Mouse (Mus musculus) hindbrain, embryonic 16.5 days (tissue): ENCODE measurements around the gene Abcc10. TPM values are rescaled to one million over a fixed set of nuclear protein-coding genes. Genes with fewer than 3 reads are reported as not detected.

ENCODE experiments used
- ATAC-seq: fragments of 200-750 bp; cut with Nextera tagmentation; 2 replicates; pipeline ENCODE4 v1.8.0; 2017; ENCODE audit warnings: moderate TSS enrichment, moderate library complexity
- H3K27ac ChIP-seq: fragments of 300-500 bp; sonication (generic); 2 replicates; pipeline ENCODE4 v1.5.1; 2014; ENCODE audit warnings: low read depth, mild to moderate bottlenecking, control low read depth, low read length, moderate library complexity
- H3K27me3 ChIP-seq: fragments of 300-500 bp; sonication (generic); replicated peaks from 2 replicates; pipeline ENCODE4 v1.6.1; 2014; ENCODE audit warnings: low read length; ENCODE audit not compliant: control insufficient read depth, insufficient read depth
- H3K36me3 ChIP-seq: fragments of 300-500 bp; sonication (generic); 2 replicates; pipeline ENCODE4 v1.6.1; 2014; ENCODE audit warnings: mild to moderate bottlenecking, low read length, moderate library complexity, mixed read lengths; ENCODE audit not compliant: control insufficient read depth, insufficient read depth
- H3K4me1 ChIP-seq: fragments of 300-500 bp; sonication (generic); 2 replicates; pipeline ENCODE4 v1.6.1; 2014; ENCODE audit warnings: low read depth, low read length; ENCODE audit not compliant: control insufficient read depth, insufficient read depth
- H3K4me2 ChIP-seq: fragments of 300-500 bp; sonication (generic); 2 replicates; pipeline ENCODE4 v1.6.1; 2014; ENCODE audit warnings: mild to moderate bottlenecking, low read length, control low read depth, moderate library complexity
- H3K4me3 ChIP-seq: fragments of 300-500 bp; sonication (generic); 2 replicates; pipeline ENCODE4 v1.5.1; 2014; ENCODE audit warnings: mild to moderate bottlenecking, low read length, control low read depth, moderate library complexity
- H3K9ac ChIP-seq: fragments of 300-500 bp; sonication (generic); 2 replicates; pipeline ENCODE4 v1.6.1; 2014; ENCODE audit warnings: low read depth, mild to moderate bottlenecking, control low read depth, low read length, moderate library complexity
- H3K9me3 ChIP-seq: fragments of 300-500 bp; sonication (generic); 2 replicates; pipeline ENCODE4 v1.6.1; 2014; ENCODE audit warnings: mild to moderate bottlenecking, low read length, moderate library complexity; ENCODE audit not compliant: control insufficient read depth
- WGBS: fragments of 180-500 bp; shearing (Covaris S2); extraction: QIAGEN DNeasy Blood & Tissue Kit; methylation state at CpG from one replicate; pipeline ENCODE4 v1.1.7; 2014; 5-methylcytosine and 5-hydroxymethylcytosine counted together
- polyA plus RNA-seq: library from polyadenylated mRNA; unstranded; fragments of >200 nt; fragmentation: Nextera tagmentation; extraction: Ambion mirVana; gene quantifications from 2 replicates; pipeline ENCODE4 v1.2.1, GENCODE M21; 2015

Abcc10 gene
- polyA plus RNA-seq, 1 experiment from 2014 or later: 9.3 TPM

DNA sequence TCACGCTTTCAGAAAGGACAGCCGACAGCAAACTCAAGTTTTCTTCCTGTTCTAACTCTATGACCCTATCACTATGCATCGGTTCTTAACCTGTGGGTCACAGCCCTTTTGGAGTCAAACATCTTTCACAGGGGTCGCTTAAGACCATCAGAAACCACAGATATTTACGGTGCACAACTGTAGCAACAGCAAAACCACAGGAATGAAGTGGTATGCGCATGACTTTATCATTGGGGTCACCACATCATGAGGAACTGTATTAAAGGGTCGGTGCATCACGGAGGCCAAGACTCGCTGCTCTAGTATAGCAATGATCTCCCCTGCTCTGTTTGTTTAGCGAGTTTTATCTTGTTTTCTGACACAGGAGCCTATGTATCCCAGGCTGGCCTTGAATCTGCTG, 12.3 kb downstream of the Abcc10 start:
- no peaks in the 10 kb centered on the region for H3K27me3 ChIP-seq
- 89% methylated on average over 10 of the region's 10 CpGs for WGBS
- no peaks in the 10 kb centered on the region; the same call in 1 of the 2 replicates for H3K36me3 ChIP-seq
- H3K4me2 ChIP-seq: no peak overlapping the region
- no peaks in the 10 kb centered on the region for H3K4me1 ChIP-seq
- no peak for ATAC-seq
- no peak overlapping the region for H3K27ac ChIP-seq
- H3K9ac ChIP-seq: no peak overlapping the region
- H3K4me3 ChIP-seq: no peak overlapping the region
- H3K9me3 ChIP-seq: no peaks in the 10 kb centered on the region

DNA sequence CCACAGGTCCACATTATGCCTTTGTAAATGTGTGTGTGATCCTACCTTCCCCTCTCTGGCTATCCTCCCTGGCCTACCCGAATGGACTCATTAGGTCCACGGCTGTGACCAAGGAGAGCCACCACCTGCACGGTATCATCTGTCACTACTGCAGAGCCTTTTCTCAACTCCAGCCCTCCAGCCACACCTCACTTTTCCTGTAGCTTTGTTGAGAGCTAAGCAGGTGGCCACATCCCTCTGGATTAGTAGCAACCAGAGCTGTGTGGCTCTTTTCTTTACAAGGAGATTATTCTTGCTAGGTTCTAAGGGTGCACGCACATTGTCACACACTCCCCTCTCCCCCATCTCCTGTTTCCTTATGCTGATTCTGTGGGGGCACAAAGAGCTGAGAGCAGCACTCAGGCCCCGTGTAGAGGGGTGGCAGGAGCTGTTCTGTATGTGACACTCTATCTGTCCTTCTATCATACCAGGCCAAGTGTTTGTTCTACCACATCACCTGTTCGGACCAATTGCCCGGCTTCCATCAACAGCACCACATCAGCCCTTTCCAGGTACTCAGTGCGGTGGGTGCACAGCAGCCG, 14.9 kb downstream of the Abcc10 start:
- Histone ChIP-seq H3K36me3 (no peaks in the 10 kb centered on the region; the same call in 1 of the 2 replicates), H3K27ac (no peak overlapping the region), H3K4me2 (no peak overlapping the region), H3K4me3 (no peak overlapping the region), H3K4me1 (no peaks in the 10 kb centered on the region), H3K9me3 (no peaks in the 10 kb centered on the region), H3K27me3 (no peaks in the 10 kb centered on the region), H3K9ac (no peak overlapping the region)
- no peak for ATAC-seq
- WGBS: 93% methylated on average over 9 of the region's 9 CpGs

DNA sequence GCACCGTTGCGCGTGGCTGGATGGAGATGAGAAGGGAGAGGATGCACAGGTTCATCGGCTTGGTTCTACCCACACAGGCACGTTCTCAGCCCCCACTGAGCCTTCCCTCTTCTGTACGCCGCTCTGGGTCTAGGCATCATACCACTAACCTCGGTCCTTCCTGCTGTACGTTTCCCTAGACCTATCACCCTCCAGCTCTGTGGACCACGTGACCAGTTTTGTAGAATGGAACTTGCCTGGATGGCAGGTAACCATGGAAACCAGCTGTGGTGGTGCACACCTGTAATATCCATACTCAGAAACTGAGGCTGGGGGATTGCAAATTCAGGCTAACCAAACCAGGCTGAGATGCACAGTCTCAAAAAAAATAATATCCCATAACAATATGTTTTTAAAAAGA, 17.6 kb downstream of the Abcc10 start:
- Histone ChIP-seq H3K9ac (no peak overlapping the region), H3K9me3 (no peaks in the 10 kb centered on the region), H3K4me2 (no peak overlapping the region), H3K4me1 (no peaks in the 10 kb centered on the region), H3K27ac (no peak overlapping the region), H3K4me3 (no peak overlapping the region), H3K27me3 (no peaks in the 10 kb centered on the region), H3K36me3 (peaks cover 3% of the 10 kb centered on the region; the same call in 1 of the 2 replicates)
- 88% methylated on average over 10 of the region's 10 CpGs for WGBS
- ATAC-seq: 0 out of 2 replicates have a peak, but pooled peaks have one; percentile 14

DNA sequence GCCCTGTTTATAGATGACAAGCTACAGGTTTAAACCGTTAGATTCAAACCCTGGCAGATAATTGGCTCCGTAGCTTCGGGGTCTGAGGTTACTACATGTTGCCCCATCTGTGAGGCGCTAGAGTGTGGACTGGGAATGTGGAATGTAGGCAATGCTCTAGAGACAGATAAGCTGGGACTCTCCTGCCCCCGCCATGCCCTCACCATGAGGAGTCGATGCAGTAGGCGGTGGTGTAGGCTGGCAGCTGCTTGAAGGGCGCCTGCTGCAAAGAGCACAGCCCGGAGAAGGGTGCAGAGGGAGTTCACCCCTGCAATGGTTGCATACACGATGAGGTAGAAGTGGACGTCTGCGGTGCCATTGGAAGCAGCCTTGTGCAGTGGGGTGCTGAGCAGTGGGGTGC, 18.3 kb downstream of the Abcc10 start:
- WGBS: 85% methylated on average over 12 of the region's 12 CpGs
- Histone ChIP-seq H3K27ac (no peak overlapping the region), H3K9ac (no peak overlapping the region), H3K4me1 (no peaks in the 10 kb centered on the region), H3K27me3 (no peaks in the 10 kb centered on the region), H3K36me3 (peaks cover 3% of the 10 kb centered on the region; the same call in 1 of the 2 replicates), H3K4me2 (no peak overlapping the region), H3K4me3 (no peak overlapping the region), H3K9me3 (no peaks in the 10 kb centered on the region)
- ATAC-seq: no peak

DNA sequence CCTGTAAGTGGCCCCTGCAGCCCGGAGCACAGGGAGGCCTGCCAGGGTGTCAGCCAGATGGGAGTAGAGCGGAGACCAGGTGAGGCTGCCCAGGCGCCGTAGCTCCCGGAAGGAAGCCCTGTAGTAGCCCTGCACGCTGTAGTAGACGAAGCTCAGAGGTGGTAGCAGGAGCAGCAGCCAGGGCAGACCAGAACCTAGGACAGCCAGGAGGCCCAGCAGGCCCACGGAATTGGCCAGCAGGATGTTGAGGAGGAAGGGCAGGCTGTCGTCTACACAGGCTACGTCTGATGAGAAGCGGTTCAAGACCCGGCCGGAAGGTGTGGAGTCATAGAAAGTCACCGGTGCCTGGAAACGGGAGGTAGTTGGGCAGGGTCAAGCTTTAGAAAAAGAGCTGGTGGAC, 21.2 kb downstream of the Abcc10 start:
- H3K4me1 ChIP-seq: no peaks in the 10 kb centered on the region
- H3K27me3 ChIP-seq: no peaks in the 10 kb centered on the region
- H3K27ac ChIP-seq: no peak overlapping the region
- peaks cover 12% of the 10 kb centered on the region for H3K36me3 ChIP-seq
- no peak overlapping the region for H3K4me3 ChIP-seq
- H3K4me2 ChIP-seq: no peak overlapping the region
- H3K9me3 ChIP-seq: no peaks in the 10 kb centered on the region
- no peak for ATAC-seq
- WGBS: 94% methylated on average over 15 of the region's 15 CpGs
- no peak overlapping the region for H3K9ac ChIP-seq

DNA sequence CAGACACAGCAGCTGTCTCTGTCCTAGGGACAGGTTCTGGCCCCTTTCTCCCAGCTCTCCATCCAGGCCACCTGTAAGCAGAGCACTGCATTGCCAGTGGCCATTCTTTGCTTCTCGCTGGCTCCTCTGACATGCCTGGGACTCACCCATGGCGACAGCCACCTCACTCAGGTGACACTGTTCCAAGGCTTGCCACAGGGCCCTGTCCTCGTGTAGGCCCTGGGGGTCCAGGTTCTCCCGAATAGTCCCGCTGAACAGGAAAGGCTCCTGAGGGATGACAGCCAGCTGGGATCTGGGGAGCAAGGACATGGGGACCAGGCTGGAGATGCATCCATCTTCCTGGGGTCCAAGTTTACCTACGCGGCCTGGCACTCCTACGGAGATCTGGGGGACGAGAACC, 24.0 kb downstream of the Abcc10 start:
- H3K4me2 ChIP-seq: no peak overlapping the region
- H3K9me3 ChIP-seq: no peaks in the 10 kb centered on the region
- ATAC-seq: no peak
- 91% methylated on average over 9 of the region's 9 CpGs for WGBS
- H3K9ac ChIP-seq: no peak overlapping the region
- H3K36me3 ChIP-seq: peaks cover 14% of the 10 kb centered on the region
- H3K27me3 ChIP-seq: no peaks in the 10 kb centered on the region
- no peak overlapping the region for H3K27ac ChIP-seq
- H3K4me3 ChIP-seq: no peak overlapping the region
- H3K4me1 ChIP-seq: peaks cover 2% of the 10 kb centered on the region; the same call in 1 of the 2 replicates

DNA sequence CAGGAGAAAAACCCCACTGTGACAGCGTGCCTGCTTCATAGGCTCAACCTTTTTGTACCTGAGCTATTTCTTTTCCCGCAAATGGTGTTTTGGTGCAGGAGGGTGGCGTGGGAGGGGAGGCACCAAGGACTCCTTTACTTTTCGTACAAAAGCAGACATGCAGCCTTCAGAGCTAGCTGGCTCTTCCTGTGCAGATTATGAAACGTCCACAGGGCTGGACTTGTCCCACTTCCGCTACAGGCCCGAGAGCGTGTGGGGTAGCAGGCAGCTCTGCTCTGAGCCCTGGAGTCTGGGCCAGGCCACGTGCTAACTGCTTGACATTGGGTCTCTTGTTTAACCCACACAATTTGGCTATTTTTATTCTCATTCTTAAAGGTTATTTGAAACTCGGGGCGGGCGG, 26.3 kb downstream of the Abcc10 start:
- Histone ChIP-seq H3K36me3 (peaks cover 14% of the 10 kb centered on the region), H3K4me1 (peaks cover 7% of the 10 kb centered on the region), H3K27me3 (no peaks in the 10 kb centered on the region), H3K9me3 (no peaks in the 10 kb centered on the region), H3K9ac (no peak overlapping the region), H3K4me3 (no peak overlapping the region), H3K4me2 (no peak overlapping the region), H3K27ac (no peak overlapping the region)
- WGBS: 80% methylated on average over 12 of the region's 12 CpGs
- no peak for ATAC-seq

DNA sequence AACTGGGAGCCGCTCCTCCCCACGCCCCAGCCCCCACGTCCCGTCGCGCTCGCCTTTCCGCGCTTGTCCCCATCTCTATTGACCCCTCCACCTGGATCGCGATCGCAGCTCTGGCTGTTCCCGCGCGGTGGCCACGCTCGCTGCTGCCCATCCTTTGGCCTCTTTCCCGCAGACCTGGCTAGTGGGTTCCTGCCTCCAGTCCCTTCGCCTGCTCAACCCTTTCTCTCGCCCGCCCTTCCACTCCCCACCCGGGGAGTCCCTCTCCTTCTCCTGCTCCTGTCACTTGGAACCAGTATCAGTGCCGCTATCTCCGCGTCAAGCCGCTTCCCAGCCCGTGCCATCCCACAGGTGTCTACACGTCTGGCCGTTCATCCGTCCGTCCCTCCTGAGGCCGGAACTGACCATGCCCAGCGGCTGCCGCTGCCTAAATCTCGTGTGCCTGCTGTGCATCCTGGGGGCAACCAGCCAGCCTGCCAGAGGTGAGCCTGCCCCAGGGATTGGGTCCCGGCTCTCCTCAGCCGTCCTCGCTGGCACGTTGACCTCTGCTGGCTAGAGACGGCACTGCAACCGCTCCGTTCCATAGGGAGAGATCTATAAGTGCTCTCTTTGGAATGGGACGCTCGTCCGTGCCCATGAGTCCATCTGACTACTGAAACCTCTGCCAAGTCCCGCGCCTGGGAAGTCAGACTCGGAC, 29.8 kb downstream of the Abcc10 start:
- Histone ChIP-seq H3K4me3 (peak overlapping the region; percentile 87), H3K27me3 (peaks cover 15% of the 10 kb centered on the region), H3K36me3 (peaks cover 11% of the 10 kb centered on the region), H3K9me3 (no peaks in the 10 kb centered on the region), H3K4me1 (peaks cover 7% of the 10 kb centered on the region), H3K27ac (peak overlapping the region; percentile 88), H3K9ac (peak overlapping the region; percentile 93), H3K4me2 (peak overlapping the region; percentile 92)
- under 1% methylated on average over 48 of the region's 48 CpGs for WGBS
- peak; percentile 69 for ATAC-seq

DNA sequence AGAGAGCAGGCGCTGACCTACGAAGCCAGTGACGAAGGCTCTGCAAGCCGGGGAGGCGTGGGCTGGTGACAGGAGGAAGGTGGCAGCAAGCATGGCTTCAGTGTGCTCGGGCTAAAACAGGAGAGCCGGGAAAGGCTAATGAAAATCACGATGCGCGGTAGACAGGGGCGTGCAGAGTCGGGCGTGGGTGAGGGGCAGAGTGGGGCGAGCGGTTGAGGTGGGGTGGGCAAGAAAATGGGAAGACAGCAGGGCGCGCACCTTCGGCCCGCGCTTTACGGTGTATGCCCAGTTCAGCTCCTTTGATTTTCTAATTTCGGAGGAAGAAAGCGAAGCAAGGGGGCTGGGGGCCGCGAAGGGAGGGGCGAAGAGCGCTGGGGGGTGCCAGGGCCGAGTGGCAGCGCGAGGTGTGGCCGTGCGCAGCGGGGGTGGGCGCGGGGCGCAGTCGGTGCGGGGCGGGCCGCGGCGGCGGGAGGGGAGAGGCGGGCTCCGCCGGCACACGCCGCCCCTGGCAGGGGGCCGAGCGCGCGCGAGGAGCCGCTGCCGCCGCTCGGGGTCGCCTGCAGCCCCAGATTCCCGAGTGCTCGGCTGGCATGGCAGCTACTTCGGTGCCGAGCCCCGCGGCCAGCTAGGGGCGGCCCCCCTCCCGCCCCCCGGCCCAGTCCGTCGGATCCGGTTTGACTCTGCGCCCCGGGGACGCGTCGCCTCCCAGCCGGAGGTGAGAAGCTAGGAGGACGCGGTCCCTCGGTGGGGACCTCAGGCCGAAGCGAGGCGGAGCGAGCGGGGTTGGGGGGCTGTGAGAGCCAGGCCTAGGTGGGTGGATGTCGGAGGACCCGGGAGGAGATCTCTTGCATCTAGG, 30.6 kb downstream of the Abcc10 start, which contains the start of gene Dlk2:
Dlk2 (plus strand) TSS at position 58 of the 856 bp plus-strand sequence.
- Histone ChIP-seq H3K4me1 (peaks cover 7% of the 10 kb centered on the region), H3K4me3 (peak within 1 kb of the TSS; percentile 87), H3K27me3 (peaks cover 16% of the 10 kb centered on the region), H3K9me3 (no peaks in the 10 kb centered on the region), H3K4me2 (peak within 1 kb of the TSS; percentile 92), H3K36me3 (peaks cover 7% of the 10 kb centered on the region), H3K9ac (peak within 1 kb of the TSS; percentile 93), H3K27ac (peak within 1 kb of the TSS; percentile 88)
- 0% methylated on average over 42 of the region's 86 CpGs for WGBS
- ATAC-seq: peak; percentile 77
